Mouse (Mus musculus): Measurements from ENCODE around the gene Gxylt2. TPM values are rescaled to one million over a fixed set of nuclear protein-coding genes. Genes with fewer than 3 reads are reported as not detected.
A peak's percentile ranks its signal among the peaks of the same experiment; 100 is the strongest.

Gxylt2 gene
- polyA plus RNA-seq, 1 experiment from 2014 or later, result 8.0 TPM

GRCm38 (mm10) chr6:100676461-100676860, 28.1 kb upstream of the Gxylt2 start:
- Histone ChIP-seq H3K4me2 (replicated peaks; ENCODE audit: low read depth, low read length) (no peak overlapping the region), H3K4me3 (ENCODE audit: low read length) (no peak overlapping the region), H3K9me3 (ENCODE audit: low read length) (no peaks in the 10 kb centered on the region), H3K36me3 (ENCODE audit: insufficient read depth, low read length) (no peaks in the 10 kb centered on the region), H3K27ac (ENCODE audit: low read length) (no peak overlapping the region), H3K4me1 (ENCODE audit: insufficient read depth, low read length) (peaks cover 2% of the 10 kb centered on the region; the same call in 1 of the 2 replicates), H3K27me3 (ENCODE audit: insufficient read depth, low read length) (no peaks in the 10 kb centered on the region), H3K9ac (replicated peaks; ENCODE audit: low read length) (no peak overlapping the region)
- ATAC-seq (ENCODE audit: low FRiP score, low TSS enrichment), result no peak
- 86% methylated on average over 6 of the region's 7 CpGs for WGBS

- ATAC-seq (ENCODE audit: low FRiP score, low TSS enrichment), result no peak
- Histone ChIP-seq H3K9me3 (ENCODE audit: low read length) (no peaks in the 10 kb centered on the region), H3K9ac (replicated peaks; ENCODE audit: low read length) (no peak overlapping the region), H3K4me2 (replicated peaks; ENCODE audit: low read depth, low read length) (no peak overlapping the region), H3K36me3 (ENCODE audit: insufficient read depth, low read length) (no peaks in the 10 kb centered on the region), H3K4me3 (ENCODE audit: low read length) (no peak overlapping the region), H3K27me3 (ENCODE audit: insufficient read depth, low read length) (no peaks in the 10 kb centered on the region), H3K4me1 (ENCODE audit: insufficient read depth, low read length) (no peaks in the 10 kb centered on the region), H3K27ac (ENCODE audit: low read length) (no peak overlapping the region)
- 75% methylated on average over 2 of the region's 2 CpGs for WGBS
These were observed 25.9 kb upstream of the Gxylt2 start for GRCm38 (mm10) chr6:100678636-100679035.

- Histone ChIP-seq H3K4me3 (ENCODE audit: low read length) (no peak overlapping the region), H3K27ac (ENCODE audit: low read length) (no peak overlapping the region), H3K9me3 (ENCODE audit: low read length) (no peaks in the 10 kb centered on the region), H3K4me2 (replicated peaks; ENCODE audit: low read depth, low read length) (no peak overlapping the region), H3K4me1 (ENCODE audit: insufficient read depth, low read length) (no peaks in the 10 kb centered on the region), H3K36me3 (ENCODE audit: insufficient read depth, low read length) (no peaks in the 10 kb centered on the region), H3K9ac (replicated peaks; ENCODE audit: low read length) (no peak overlapping the region), H3K27me3 (ENCODE audit: insufficient read depth, low read length) (no peaks in the 10 kb centered on the region)
- no peak for ATAC-seq (ENCODE audit: low FRiP score, low TSS enrichment)
- WGBS, result 91% methylated on average over 2 of the region's 2 CpGs
These were observed 18.2 kb upstream of the Gxylt2 start for GRCm38 (mm10) chr6:100686341-100686740.

GRCm38 (mm10) chr6:100699986-100700385, 4.5 kb upstream of the Gxylt2 start:
- H3K9me3 ChIP-seq (ENCODE audit: low read length), result no peaks in the 10 kb centered on the region
- no peak for ATAC-seq (ENCODE audit: low FRiP score, low TSS enrichment)
- H3K4me1 ChIP-seq (ENCODE audit: insufficient read depth, low read length), result peaks cover 5% of the 10 kb centered on the region; the same call in 1 of the 2 replicates
- H3K9ac ChIP-seq (replicated peaks; ENCODE audit: low read length), result no peak overlapping the region
- H3K27me3 ChIP-seq (ENCODE audit: insufficient read depth, low read length), result peaks cover 8% of the 10 kb centered on the region; the same call in 1 of the 2 replicates
- H3K36me3 ChIP-seq (ENCODE audit: insufficient read depth, low read length), result no peaks in the 10 kb centered on the region
- H3K4me3 ChIP-seq (ENCODE audit: low read length), result no peak overlapping the region
- H3K4me2 ChIP-seq (replicated peaks; ENCODE audit: low read depth, low read length), result no peak overlapping the region
- WGBS, result 75% methylated on average over 5 of the region's 5 CpGs
- no peak overlapping the region for H3K27ac ChIP-seq (ENCODE audit: low read length)

- H3K27ac ChIP-seq (ENCODE audit: low read length), result no peak overlapping the region
- WGBS, result 79% methylated on average over 5 of the region's 5 CpGs
- peaks cover 12% of the 10 kb centered on the region; the same call in 1 of the 2 replicates for H3K4me1 ChIP-seq (ENCODE audit: insufficient read depth, low read length)
- no peak for ATAC-seq (ENCODE audit: low FRiP score, low TSS enrichment)
- H3K9me3 ChIP-seq (ENCODE audit: low read length), result no peaks in the 10 kb centered on the region
- H3K9ac ChIP-seq (replicated peaks; ENCODE audit: low read length), result no peak overlapping the region
- H3K4me2 ChIP-seq (replicated peaks; ENCODE audit: low read depth, low read length), result no peak overlapping the region
- H3K36me3 ChIP-seq (ENCODE audit: insufficient read depth, low read length), result no peaks in the 10 kb centered on the region
- peaks cover 8% of the 10 kb centered on the region; the same call in 1 of the 2 replicates for H3K27me3 ChIP-seq (ENCODE audit: insufficient read depth, low read length)
- H3K4me3 ChIP-seq (ENCODE audit: low read length), result no peak overlapping the region
These were observed 3.8 kb upstream of the Gxylt2 start for GRCm38 (mm10) chr6:100700774-100701173.

- Histone ChIP-seq H3K27me3 (ENCODE audit: insufficient read depth, low read length) (peaks cover 11% of the 10 kb centered on the region; the same call in 1 of the 2 replicates), H3K27ac (ENCODE audit: low read length) (no peak overlapping the region), H3K4me2 (replicated peaks; ENCODE audit: low read depth, low read length) (peak overlapping the region; percentile 80), H3K9ac (replicated peaks; ENCODE audit: low read length) (no peak overlapping the region; the same call in 1 of the 2 replicates), H3K36me3 (ENCODE audit: insufficient read depth, low read length) (no peaks in the 10 kb centered on the region), H3K4me1 (ENCODE audit: insufficient read depth, low read length) (peaks cover 17% of the 10 kb centered on the region), H3K4me3 (ENCODE audit: low read length) (peak overlapping the region; percentile 66), H3K9me3 (ENCODE audit: low read length) (no peaks in the 10 kb centered on the region)
- WGBS, result 21% methylated on average over 8 of the region's 8 CpGs
- no peak for ATAC-seq (ENCODE audit: low FRiP score, low TSS enrichment)
These were observed 349 bp upstream of the Gxylt2 start for GRCm38 (mm10) chr6:100704197-100704573.

- ATAC-seq (ENCODE audit: low FRiP score, low TSS enrichment), result no peak
- peak overlapping the region; percentile 72 for H3K9ac ChIP-seq (replicated peaks; ENCODE audit: low read length)
These were observed 855 bp downstream of the Gxylt2 start for GRCm38 (mm10) chr6:100705366-100705811.

GRCm38 (mm10) chr6:100706861-100707260, 2.3 kb downstream of the Gxylt2 start:
- H3K36me3 ChIP-seq (ENCODE audit: insufficient read depth, low read length), result no peaks in the 10 kb centered on the region
- H3K27me3 ChIP-seq (ENCODE audit: insufficient read depth, low read length), result peaks cover 11% of the 10 kb centered on the region; the same call in 1 of the 2 replicates
- no peak overlapping the region for H3K9ac ChIP-seq (replicated peaks; ENCODE audit: low read length)
- no peak for ATAC-seq (ENCODE audit: low FRiP score, low TSS enrichment)
- no peak overlapping the region for H3K27ac ChIP-seq (ENCODE audit: low read length)
- H3K9me3 ChIP-seq (ENCODE audit: low read length), result no peaks in the 10 kb centered on the region
- no peak overlapping the region for H3K4me2 ChIP-seq (replicated peaks; ENCODE audit: low read depth, low read length)
- 73% methylated on average over 6 of the region's 6 CpGs for WGBS
- peaks cover 26% of the 10 kb centered on the region for H3K4me1 ChIP-seq (ENCODE audit: insufficient read depth, low read length)
- H3K4me3 ChIP-seq (ENCODE audit: low read length), result no peak overlapping the region

More at GRCm38 (mm10) chr6:100705366-100705811, 855 bp downstream of the Gxylt2 start:
- Histone ChIP-seq H3K4me2 (replicated peaks; ENCODE audit: low read depth, low read length) (peak overlapping the region; percentile 80), H3K4me1 (ENCODE audit: insufficient read depth, low read length) (peaks cover 26% of the 10 kb centered on the region), H3K27ac (ENCODE audit: low read length) (no peak overlapping the region), H3K27me3 (ENCODE audit: insufficient read depth, low read length) (peaks cover 11% of the 10 kb centered on the region; the same call in 1 of the 2 replicates), H3K9me3 (ENCODE audit: low read length) (no peaks in the 10 kb centered on the region), H3K4me3 (ENCODE audit: low read length) (peak overlapping the region; percentile 66), H3K36me3 (ENCODE audit: insufficient read depth, low read length) (no peaks in the 10 kb centered on the region)
- under 1% methylated on average over 15 of the region's 15 CpGs for WGBS

GRCm38 (mm10) chr6:100707557-100707956, 3.0 kb downstream of the Gxylt2 start:
- H3K4me3 ChIP-seq (ENCODE audit: low read length), result no peak overlapping the region
- no peaks in the 10 kb centered on the region for H3K36me3 ChIP-seq (ENCODE audit: insufficient read depth, low read length)
- H3K9me3 ChIP-seq (ENCODE audit: low read length), result no peaks in the 10 kb centered on the region
- peaks cover 26% of the 10 kb centered on the region for H3K4me1 ChIP-seq (ENCODE audit: insufficient read depth, low read length)
- H3K9ac ChIP-seq (replicated peaks; ENCODE audit: low read length), result no peak overlapping the region
- H3K27ac ChIP-seq (ENCODE audit: low read length), result no peak overlapping the region
- WGBS, result 43% methylated on average over 7 of the region's 7 CpGs
- no peak overlapping the region for H3K4me2 ChIP-seq (replicated peaks; ENCODE audit: low read depth, low read length)
- peaks cover 11% of the 10 kb centered on the region; the same call in 1 of the 2 replicates for H3K27me3 ChIP-seq (ENCODE audit: insufficient read depth, low read length)
- ATAC-seq (ENCODE audit: low FRiP score, low TSS enrichment), result no peak

GRCm38 (mm10) chr6:100708248-100708647, 3.7 kb downstream of the Gxylt2 start:
- Histone ChIP-seq H3K4me3 (ENCODE audit: low read length) (no peak overlapping the region), H3K9ac (replicated peaks; ENCODE audit: low read length) (no peak overlapping the region), H3K4me2 (replicated peaks; ENCODE audit: low read depth, low read length) (no peak overlapping the region), H3K36me3 (ENCODE audit: insufficient read depth, low read length) (no peaks in the 10 kb centered on the region), H3K27me3 (ENCODE audit: insufficient read depth, low read length) (peaks cover 9% of the 10 kb centered on the region; the same call in 1 of the 2 replicates), H3K27ac (ENCODE audit: low read length) (no peak overlapping the region), H3K4me1 (ENCODE audit: insufficient read depth, low read length) (peaks cover 26% of the 10 kb centered on the region), H3K9me3 (ENCODE audit: low read length) (no peaks in the 10 kb centered on the region)
- WGBS, result 79% methylated on average over 1 of the region's 1 CpGs
- no peak for ATAC-seq (ENCODE audit: low FRiP score, low TSS enrichment)
